Mouse (Mus musculus) lung, postnatal 36 days (tissue): ENCODE data around the gene Kdm4b.

Source experiments
- DNase-seq: peaks from one replicate; pipeline ENCODE4 v3.0.0; 2022; ENCODE audit warnings: mixed read lengths

Kdm4b gene

DNA sequence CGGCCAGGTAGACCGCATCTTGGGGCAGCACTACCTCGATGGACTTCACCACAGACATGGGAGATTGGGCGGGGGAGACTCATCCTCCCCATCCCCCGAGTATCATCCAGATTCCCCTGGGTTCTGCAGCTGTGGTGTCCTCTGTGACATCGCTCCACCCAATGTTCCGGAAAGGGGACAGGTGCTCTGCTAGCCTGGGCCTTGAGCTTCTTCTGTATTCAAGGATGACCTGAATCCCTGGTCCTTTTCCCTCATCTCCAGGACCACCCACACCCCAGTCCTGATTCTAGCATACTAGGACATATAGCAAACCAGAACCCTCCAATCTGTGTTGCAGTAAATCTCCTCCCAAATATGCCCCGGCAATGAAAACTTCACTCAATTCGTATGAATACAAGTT, 25.7 kb upstream of the Kdm4b start, which contains the start of gene Arrdc5:
TSS of gene Arrdc5 (minus strand) at position 101 of the 400 bp plus-strand sequence.
- DNase-seq: no peak

DNA sequence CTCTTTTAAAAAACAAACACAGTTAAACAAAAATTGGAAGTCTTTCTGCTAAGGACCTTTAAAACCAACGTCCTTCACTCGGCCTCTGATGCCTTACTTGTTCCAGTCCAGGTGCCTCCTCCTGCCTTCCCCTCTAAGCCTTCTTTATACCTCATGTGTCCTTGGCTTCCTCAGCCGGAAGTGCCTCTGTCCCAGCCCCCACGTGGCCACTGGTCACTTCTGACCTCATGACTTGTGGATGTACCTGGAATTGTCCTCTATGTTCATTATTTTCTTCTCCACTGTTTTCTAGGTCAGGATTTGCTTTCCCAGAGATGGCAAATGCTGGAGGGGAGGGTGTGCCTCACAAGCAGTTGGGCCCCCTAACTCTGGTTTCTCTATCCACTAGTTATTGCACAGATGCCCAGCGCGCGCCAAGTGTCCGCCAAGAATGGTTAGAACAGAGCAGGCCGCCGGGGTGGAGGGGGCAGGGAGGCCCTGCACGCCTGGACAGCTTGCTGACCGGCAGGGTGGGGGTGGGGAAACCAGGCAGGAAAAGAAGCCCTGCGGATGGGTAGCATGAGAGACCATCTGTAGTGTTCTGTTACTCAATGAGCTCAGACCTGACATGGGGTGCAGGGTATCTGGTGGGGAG, 23.4 kb upstream of the Kdm4b start:
- no peak for DNase-seq

GRCm38 (mm10) chr17:56303160-56303846, 22.6 kb upstream of the Kdm4b start, which contains the start of gene Uhrf1:
Gene Uhrf1 (plus strand): TSS chr17:56303321.
- DNase-seq: peak; percentile 77

GRCm38 (mm10) chr17:56303847-56304586, 21.8 kb upstream of the Kdm4b start:
- DNase-seq: peak; percentile 97

GRCm38 (mm10) chr17:56304718-56305117, 21.1 kb upstream of the Kdm4b start:
- no peak for DNase-seq

DNA sequence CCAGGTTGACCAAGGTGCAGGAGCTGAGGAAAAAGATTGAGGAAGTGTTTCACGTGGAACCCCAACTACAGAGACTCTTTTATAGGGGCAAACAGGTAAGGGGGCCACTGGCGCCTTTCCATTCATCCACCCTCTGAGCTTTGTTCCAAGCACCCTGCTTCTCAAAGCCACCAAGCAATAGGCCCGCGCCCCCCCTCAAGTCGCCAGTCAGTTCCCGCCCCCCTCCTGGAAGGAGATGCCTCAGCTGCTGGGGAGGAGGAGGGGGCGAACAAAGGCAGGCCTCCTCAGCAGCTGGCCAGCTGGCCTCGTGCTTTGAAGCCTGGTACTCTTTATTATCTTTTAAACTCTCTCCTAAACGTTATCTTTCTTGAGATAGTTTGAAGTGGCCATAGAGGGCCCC, 20.7 kb upstream of the Kdm4b start:
- no peak for DNase-seq

- peak; percentile 28 for DNase-seq
These were observed 20.0 kb upstream of the Kdm4b start for GRCm38 (mm10) chr17:56305826-56306225.

GRCm38 (mm10) chr17:56308088-56308487, 17.8 kb upstream of the Kdm4b start:
- peak; percentile 54 for DNase-seq

DNA sequence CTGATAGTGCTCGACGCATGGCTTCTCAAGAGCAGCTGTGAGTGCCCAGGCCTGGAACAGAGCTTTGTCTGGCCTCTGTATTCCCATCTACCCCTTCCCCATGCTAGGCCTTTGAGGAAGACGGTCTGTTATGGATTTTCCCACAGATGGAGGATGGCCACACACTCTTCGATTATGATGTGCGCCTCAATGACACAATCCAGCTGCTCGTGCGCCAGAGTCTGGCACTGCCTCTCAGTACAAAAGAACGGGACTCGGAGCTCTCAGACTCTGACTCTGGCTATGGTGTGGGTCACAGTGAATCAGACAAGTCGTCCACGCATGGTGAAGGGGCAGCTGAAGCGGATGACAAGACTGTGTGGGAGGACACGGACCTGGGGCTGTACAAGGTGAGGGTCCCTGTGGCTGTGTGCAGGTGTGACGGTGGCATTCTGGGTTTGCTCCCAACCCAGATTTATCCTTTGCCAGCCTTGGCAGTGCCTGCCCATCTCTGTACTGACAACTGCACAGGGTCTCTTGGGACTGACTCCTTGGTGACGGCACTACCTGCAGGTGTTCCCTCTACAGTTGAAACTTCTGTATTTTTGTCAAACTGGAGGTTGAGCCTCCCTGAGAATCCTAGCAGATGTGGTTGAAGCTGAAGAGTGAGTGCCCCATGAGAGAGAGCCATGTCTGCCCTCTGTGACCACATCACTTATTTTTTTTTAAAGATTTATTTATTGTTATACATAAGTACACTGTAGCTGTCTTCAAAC, 16.5 kb upstream of the Kdm4b start:
- DNase-seq: peak; percentile 38

DNA sequence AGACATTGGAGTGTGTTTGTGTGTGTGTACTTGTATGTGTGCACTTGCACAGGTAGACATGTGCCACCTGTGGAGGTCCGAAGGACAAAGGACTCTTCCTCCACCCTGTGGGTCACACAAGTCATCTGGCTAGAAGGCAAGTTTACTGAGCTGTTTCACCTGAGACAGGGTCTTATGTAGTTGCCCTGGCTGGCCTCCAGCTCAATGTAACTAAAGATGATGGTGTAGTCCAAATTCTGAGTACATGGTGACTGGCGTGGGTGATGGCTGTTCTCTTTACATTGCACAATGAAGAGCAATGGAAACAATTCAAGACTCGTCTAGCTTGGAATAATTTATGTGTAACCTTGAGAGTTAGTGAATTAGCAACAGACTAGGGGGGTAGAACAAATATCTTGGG, 1.4 kb upstream of the Kdm4b start:
- DNase-seq: no peak

DNA sequence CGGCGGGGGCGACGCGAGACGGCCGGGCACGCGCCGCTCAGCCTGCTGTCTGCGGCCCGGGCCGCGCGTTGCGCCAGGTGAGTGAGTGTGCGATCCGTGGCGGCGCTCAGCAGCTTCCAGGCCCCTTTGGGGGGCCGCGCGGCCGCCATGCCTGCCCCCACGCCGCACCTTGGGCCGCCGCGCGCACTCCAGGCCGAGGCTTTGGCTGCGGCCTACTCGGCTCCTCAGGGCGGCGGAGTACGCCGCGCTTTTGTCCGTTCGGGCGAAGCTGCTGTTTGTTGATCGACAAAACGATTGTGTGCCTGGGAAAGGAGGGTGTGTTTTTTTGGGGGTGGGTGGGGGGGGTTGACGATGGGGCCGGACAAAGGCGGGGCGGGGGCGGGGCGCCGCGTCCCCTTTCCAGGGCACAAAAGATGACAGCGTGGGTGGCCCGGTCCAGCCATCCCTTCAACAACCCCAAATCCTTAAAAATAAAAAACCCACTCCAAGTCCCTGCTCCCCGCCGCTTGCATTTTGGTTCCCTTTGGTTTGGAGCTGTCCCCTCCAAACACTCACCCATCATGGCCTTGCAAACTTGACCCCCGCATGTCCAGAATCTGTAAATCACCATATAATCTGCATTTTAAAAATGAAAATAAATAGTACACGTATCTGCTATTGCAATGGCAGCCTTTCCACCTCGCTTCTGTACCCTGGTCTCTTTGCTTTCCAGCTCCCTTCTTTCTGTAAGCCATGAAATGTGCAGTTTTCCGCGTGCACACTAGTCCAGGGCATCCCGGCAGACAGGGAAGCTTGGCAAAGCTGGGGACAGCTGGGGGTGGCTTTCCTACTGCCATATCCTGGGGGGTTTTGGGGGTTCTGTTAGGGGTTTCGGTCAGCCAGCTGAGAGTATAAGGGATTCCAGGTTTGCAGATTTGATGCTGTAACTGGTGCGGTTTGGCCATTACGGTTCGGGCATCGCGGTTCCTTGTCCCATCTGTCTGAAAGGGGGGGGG, 588 bp downstream of the Kdm4b start:
- peak; percentile 25 for DNase-seq

GRCm38 (mm10) chr17:56329267-56329666, 3.4 kb downstream of the Kdm4b start:
- no peak for DNase-seq

GRCm38 (mm10) chr17:56330345-56330744, 4.5 kb downstream of the Kdm4b start:
- no peak for DNase-seq

DNA sequence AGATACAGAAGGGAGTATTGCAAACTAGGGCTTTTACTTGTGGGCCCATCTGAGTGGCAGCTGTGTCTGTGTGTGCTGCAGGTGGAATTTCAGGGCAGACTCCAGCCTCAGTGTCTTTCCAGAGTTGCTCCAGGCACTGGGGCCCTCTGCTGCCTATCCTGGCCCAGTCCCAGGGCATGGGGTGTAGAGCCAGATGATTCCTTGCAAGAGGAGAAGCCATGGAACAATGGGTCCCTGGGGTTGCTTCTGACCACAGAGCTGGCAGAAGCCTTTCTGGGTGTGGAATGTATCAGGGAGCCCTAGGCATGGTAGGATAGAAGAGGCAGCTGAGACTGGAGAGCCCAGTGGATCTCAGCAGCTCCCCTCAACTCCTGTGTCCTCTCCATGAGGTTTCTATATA, 5.4 kb downstream of the Kdm4b start:
- no peak for DNase-seq

DNA sequence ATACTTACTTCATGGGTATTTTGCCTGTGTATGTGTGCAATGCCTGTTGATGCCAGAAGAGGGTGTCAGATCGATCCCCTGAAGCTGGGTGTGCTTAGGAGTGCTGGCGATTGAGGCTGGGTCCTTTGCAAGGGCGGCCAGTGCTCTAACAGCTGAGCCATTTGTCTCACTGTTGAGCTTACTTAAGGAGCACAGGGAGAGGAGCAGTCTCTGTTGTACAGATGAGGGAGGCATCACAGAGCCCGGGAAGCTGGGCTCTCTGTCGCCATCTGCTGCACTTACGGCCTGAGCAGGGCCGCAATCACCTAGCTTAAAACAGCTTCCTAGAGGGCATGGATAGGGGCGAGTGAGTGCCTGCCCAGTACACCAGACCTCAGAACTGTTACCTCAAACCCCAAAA, 7.1 kb downstream of the Kdm4b start:
- DNase-seq: no peak

GRCm38 (mm10) chr17:56337190-56337589, 11.3 kb downstream of the Kdm4b start:
- DNase-seq: peak; percentile 78

DNA sequence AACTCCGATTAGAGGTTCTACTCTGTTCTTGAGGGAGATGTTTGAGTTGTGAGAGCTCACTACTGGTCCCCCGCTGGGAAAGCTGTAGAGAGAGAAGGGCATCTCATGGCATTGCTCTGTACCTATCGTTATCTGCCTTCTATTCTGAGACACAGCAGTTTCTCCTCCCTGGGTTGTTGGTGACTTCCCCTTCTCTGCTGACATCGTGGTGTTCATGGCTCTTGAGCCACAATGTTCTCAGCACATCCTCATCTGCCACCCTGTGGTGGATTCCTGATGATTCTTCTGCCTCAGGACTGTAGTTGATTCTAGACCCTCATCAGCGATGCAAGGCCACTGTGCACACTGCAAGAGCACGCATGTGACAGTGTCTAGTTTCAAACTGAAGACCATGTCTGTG, 11.9 kb downstream of the Kdm4b start:
- DNase-seq: no peak

GRCm38 (mm10) chr17:56338909-56339308, 13.0 kb downstream of the Kdm4b start:
- DNase-seq: peak; percentile 70

- peak; percentile 45 for DNase-seq
These were observed 14.9 kb downstream of the Kdm4b start for GRCm38 (mm10) chr17:56340717-56341116.

- DNase-seq: no peak
These were observed 17.6 kb downstream of the Kdm4b start for GRCm38 (mm10) chr17:56343466-56343865.

DNA sequence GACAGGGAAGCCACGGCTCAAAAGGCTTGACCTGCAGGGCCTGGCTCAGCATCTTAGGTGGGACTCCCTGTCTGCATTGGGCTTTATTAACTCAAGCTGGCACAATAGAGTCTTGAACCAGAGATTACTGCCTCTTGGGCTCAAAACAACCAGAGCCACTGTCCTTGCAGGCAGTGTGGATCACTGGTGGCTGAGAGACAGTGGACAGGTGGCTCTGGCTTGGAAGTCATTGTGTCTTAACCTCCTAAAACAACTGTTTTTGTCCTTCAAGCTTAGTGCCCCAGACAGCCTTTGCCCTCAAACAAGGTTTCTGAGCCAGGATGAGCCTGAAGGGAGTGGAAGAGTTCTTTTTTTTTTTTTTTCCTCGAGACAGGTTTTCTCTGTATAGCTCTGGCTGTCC, 19.5 kb downstream of the Kdm4b start:
- DNase-seq: no peak

DNA sequence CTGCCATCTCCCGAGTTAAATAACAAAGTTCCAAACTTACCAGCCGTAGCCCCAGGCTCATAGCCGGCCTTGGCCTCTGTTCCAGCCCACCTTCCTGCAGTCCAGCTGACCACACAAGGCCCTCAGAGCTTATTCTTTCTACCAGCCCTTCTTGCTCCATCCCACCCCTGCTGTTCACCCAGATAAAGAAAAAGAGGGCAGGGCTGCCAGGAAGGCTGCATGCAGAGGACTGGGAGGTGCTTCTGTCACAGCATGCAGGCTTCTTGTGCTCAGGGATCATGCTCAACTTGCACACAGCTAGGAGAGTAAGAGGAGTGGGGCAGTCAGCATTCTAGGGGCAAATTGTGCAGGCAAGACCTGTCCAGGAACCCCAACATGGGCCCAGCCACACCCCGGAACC, 22.3 kb downstream of the Kdm4b start:
- no peak for DNase-seq
